Mouse (Mus musculus) midbrain, embryonic 12.5 days (tissue): ENCODE measurements around the gene Vangl1. TPM values are rescaled to one million over a fixed set of nuclear protein-coding genes. Genes with fewer than 3 reads are reported as not detected.

Experiments
- ATAC-seq: fragments of 200-750 bp; cut with Nextera tagmentation; 2 replicates; pipeline ENCODE4 v1.8.0; 2017; ENCODE audit warnings: low read depth, moderate TSS enrichment, moderate library complexity; ENCODE audit not compliant: low FRiP score
- H3K27ac ChIP-seq: fragments of 300-500 bp; sonication (generic); replicated peaks from 2 replicates; pipeline ENCODE4 v1.5.1; 2016; ENCODE audit warnings: mild to moderate bottlenecking
- H3K27me3 ChIP-seq: fragments of 300-500 bp; sonication (generic); 2 replicates; pipeline ENCODE4 v1.6.1; 2016; ENCODE audit warnings: mild to moderate bottlenecking
- H3K36me3 ChIP-seq: fragments of 300-500 bp; sonication (generic); 2 replicates; pipeline ENCODE4 v1.6.1; 2016
- H3K4me1 ChIP-seq: fragments of 300-500 bp; sonication (generic); 2 replicates; pipeline ENCODE4 v1.6.1; 2016
- H3K4me2 ChIP-seq: fragments of 300-500 bp; sonication (generic); replicated peaks from 2 replicates; pipeline ENCODE4 v1.6.1; 2016; ENCODE audit warnings: mild to moderate bottlenecking, moderate library complexity
- H3K4me3 ChIP-seq: fragments of 300-500 bp; sonication (generic); 2 replicates; pipeline ENCODE4 v1.5.1; 2016; ENCODE audit warnings: mild to moderate bottlenecking
- H3K9ac ChIP-seq: fragments of 300-500 bp; sonication (generic); replicated peaks from 2 replicates; pipeline ENCODE4 v1.6.1; 2016; ENCODE audit warnings: mild to moderate bottlenecking, moderate library complexity
- H3K9me3 ChIP-seq: fragments of 300-500 bp; sonication (generic); 2 replicates; pipeline ENCODE4 v1.6.1; 2016; ENCODE audit warnings: mild to moderate bottlenecking
- WGBS: fragments of 180-500 bp; shearing (Covaris S2); methylation state at CpG from one replicate; pipeline ENCODE4 v1.1.7; 2016; 5-methylcytosine and 5-hydroxymethylcytosine counted together
- polyA plus RNA-seq: library from polyadenylated mRNA; unstranded; fragments of >200 nt; fragmentation: Nextera tagmentation; extraction: Ambion mirVana; gene quantifications from 2 replicates; pipeline ENCODE4 v1.2.1, GENCODE M21; 2016

The Vangl1 gene
- polyA plus RNA-seq, 1 experiment from 2014 or later, result 8.9 TPM

DNA sequence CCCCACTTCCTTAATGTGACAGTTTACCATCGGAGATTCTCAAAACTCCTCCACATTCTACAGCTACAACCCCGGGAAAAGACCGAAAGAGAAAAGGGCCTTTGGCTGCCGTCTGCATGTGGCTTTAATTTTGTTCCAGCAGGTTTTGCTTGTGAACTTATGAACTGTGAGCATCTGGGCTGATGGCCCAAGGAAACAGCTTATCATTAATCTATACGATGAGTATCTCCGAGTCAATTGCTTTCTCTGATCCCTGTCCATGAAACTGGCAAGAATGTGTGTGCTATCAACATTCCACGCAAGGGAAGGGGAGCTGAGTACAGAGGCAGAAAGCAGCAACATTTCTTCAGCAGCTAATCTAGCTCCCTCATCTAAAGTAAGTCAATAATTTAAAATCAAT lies 54.6 kb downstream of the Vangl1 start:
- 77% methylated on average over 7 of the region's 7 CpGs for WGBS

DNA sequence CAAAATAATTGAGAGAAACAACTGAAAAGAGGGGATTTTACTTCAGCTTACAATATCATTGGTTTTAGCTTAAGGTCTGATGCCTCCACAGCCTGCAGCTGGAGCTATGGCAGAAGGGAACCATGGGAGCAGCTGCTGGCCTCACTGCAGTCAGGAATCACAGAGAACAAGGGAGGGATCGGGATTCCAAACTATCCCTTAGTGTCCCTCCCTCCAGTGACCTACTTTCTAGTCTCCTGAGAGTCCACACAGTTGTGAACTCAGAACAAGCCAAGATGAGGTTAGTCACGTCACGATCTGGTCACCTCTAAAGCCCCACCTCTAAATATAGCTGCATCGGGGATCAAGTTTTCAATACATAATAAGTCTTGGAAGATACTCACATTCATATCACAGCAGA lies 57.3 kb downstream of the Vangl1 start:
- peak; percentile 32; the same call in 1 of the 2 replicates for ATAC-seq
- whole genome bisulfite sequencing, result 70% methylated on average over 4 of the region's 4 CpGs
- Histone ChIP-seq H3K36me3 (no peaks in the 10 kb centered on the region), H3K9ac (no peak overlapping the region), H3K4me1 (peaks cover 19% of the 10 kb centered on the region), H3K27me3 (peaks cover 38% of the 10 kb centered on the region), H3K4me3 (no peak overlapping the region), H3K27ac (peak overlapping the region; percentile 32; the same call in 1 of the 2 replicates), H3K9me3 (no peaks in the 10 kb centered on the region), H3K4me2 (0 out of 2 replicates have a peak overlapping the region, but pooled peaks have one; percentile 21)

More for the DNA sequence above, 54.6 kb downstream of the Vangl1 start:
- no peak for ATAC-seq
- no peak overlapping the region for H3K27ac ChIP-seq
- no peaks in the 10 kb centered on the region for H3K36me3 ChIP-seq
- H3K9me3 ChIP-seq, result no peaks in the 10 kb centered on the region
- no peak overlapping the region for H3K4me3 ChIP-seq
- no peak overlapping the region for H3K9ac ChIP-seq
- H3K27me3 ChIP-seq, result peaks cover 49% of the 10 kb centered on the region
- peaks cover 27% of the 10 kb centered on the region for H3K4me1 ChIP-seq
- H3K4me2 ChIP-seq, result no peak overlapping the region

DNA sequence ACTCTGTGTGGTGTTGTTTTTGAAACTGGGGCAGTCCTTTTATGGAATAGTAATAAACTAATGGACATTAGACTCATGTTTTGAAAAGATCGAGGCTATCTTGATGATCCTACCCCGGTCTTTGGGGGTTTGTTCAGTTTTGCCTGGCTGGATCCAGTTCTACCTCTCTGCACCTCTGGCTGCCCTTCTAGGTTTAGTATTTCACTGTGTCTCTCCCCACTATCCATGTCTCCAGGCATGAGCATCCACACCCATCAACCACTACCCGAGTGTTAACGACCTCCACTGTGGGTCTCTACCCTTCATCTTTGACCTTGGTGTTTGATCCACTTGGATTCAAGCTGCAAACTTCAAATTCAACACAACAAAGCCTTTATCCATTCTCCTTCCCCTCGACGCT lies 58.1 kb downstream of the Vangl1 start:
- 60% methylated on average over 6 of the region's 6 CpGs for whole genome bisulfite sequencing
- Histone ChIP-seq H3K9ac (no peak overlapping the region), H3K4me3 (no peak overlapping the region), H3K36me3 (no peaks in the 10 kb centered on the region), H3K27me3 (peaks cover 40% of the 10 kb centered on the region), H3K4me2 (no peak overlapping the region), H3K27ac (0 out of 2 replicates have a peak overlapping the region, but pooled peaks have one; percentile 32), H3K4me1 (peaks cover 19% of the 10 kb centered on the region), H3K9me3 (no peaks in the 10 kb centered on the region)
- ATAC-seq, result 0 out of 2 replicates have a peak, but pooled peaks have one; percentile 23

DNA sequence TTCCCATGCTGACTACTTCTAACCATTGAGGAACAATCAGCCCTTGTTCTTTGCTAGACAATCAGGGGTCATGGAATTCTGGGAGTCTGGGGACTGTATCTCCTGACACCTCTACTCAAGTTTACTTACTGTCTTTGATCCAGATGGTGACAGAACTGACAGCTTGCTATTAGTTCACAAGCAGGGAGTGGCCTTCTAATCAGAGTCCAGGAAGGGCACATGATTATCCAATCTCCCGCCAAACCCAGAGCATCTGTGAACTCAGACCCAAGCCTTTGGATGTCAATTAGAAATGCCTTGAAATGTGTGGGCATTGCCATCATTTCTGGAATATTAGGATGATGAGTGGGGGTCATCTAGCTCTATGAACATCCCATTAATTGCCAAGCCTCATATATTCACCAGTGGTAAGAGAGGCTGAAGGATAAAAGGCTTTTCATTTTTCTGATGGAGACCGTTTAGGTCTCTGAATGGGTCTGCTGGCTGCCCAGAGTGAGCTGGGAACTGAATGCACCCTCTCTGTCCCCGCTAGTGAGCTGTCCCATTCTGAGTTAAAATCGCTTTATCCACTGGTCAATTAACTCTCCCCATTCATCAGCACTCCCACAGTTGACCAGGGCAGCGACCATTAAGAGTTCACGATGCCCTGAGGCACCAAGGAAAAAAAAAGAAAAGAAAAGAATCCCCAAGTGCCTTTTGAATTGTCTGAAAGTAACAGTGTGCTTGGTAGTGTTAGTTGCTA lies 58.7 kb downstream of the Vangl1 start:
- peaks cover 37% of the 10 kb centered on the region for H3K27me3 ChIP-seq
- no peaks in the 10 kb centered on the region for H3K36me3 ChIP-seq
- no peak overlapping the region for H3K4me2 ChIP-seq
- H3K4me3 ChIP-seq, result no peak overlapping the region
- no peak for ATAC-seq
- no peak overlapping the region for H3K27ac ChIP-seq
- 34% methylated on average over 6 of the region's 6 CpGs for WGBS
- no peak overlapping the region for H3K9ac ChIP-seq
- no peaks in the 10 kb centered on the region for H3K9me3 ChIP-seq
- H3K4me1 ChIP-seq, result peaks cover 19% of the 10 kb centered on the region

DNA sequence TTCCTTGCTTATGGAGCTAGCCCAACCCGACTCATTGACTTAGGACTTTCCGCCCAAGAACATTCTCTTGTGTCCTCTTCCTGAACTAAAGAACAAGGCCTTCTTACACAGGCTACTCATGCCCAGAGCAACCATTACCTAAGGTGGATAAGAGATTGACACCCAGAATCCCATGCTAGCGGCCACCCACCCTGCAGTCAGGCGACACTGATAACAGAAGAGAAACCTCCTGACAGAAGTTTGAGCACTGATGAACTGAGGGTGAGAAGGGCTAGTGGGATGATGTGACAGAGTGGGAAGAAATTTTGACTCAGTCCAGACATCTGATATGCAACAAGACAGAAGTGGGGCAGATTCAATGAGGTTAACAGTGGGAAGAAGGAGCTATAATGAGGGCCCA lies 60.1 kb downstream of the Vangl1 start:
- 98% methylated on average over 4 of the region's 4 CpGs for WGBS
- Histone ChIP-seq H3K4me3 (no peak overlapping the region), H3K27me3 (peaks cover 35% of the 10 kb centered on the region), H3K9ac (no peak overlapping the region), H3K36me3 (no peaks in the 10 kb centered on the region), H3K27ac (no peak overlapping the region), H3K9me3 (no peaks in the 10 kb centered on the region), H3K4me2 (no peak overlapping the region), H3K4me1 (peaks cover 19% of the 10 kb centered on the region)
- ATAC-seq, result no peak

DNA sequence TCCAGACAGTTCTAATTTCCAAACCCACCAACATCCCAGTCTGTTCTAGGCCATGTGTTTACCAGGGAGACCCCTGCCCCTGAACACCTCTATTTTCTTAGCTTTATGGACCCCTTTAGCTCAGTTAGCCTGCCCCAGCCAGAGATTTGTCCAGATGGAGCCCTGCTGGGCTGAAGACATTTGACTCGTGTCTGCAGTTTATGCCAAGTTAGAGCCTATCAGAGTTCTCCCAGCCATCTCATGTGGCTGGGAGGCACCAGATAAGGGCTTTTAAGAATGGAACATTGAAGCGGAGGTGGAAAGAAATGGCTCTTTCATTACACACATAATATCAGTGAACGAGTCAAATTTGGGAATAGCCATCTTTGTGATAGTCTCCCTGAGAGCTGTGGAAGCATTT lies 61.0 kb downstream of the Vangl1 start:
- peaks cover 40% of the 10 kb centered on the region for H3K27me3 ChIP-seq
- H3K27ac ChIP-seq, result no peak overlapping the region
- WGBS, result 86% methylated on average over 3 of the region's 3 CpGs
- no peak overlapping the region for H3K4me3 ChIP-seq
- H3K4me1 ChIP-seq, result peaks cover 19% of the 10 kb centered on the region
- H3K9me3 ChIP-seq, result no peaks in the 10 kb centered on the region
- no peak overlapping the region for H3K9ac ChIP-seq
- H3K36me3 ChIP-seq, result no peaks in the 10 kb centered on the region
- ATAC-seq, result no peak
- H3K4me2 ChIP-seq, result no peak overlapping the region

DNA sequence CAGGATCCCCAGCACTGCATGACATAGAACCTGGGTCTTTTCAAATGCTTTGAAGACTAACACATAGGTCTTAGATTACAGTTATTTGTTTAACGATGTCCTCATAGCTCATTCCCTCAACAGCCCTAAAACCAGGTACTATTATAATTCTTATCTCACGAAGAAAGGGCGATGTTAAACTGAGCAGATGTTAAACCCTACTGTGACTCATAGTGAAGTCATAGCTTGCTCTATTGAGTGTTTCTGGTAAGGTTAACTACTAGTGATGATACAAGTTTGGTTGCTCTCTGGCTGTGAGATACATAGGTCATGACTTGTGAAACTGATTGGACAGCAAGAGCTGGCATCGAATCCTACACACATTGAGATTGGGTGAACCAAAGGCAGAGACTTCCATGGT lies 61.5 kb downstream of the Vangl1 start:
- peaks cover 19% of the 10 kb centered on the region for H3K4me1 ChIP-seq
- H3K4me3 ChIP-seq, result no peak overlapping the region
- H3K36me3 ChIP-seq, result no peaks in the 10 kb centered on the region
- no peak overlapping the region for H3K9ac ChIP-seq
- no peak overlapping the region for H3K27ac ChIP-seq
- peaks cover 46% of the 10 kb centered on the region for H3K27me3 ChIP-seq
- no peaks in the 10 kb centered on the region for H3K9me3 ChIP-seq
- no peak overlapping the region for H3K4me2 ChIP-seq
- no peak for ATAC-seq
- WGBS, result 94% methylated on average over 4 of the region's 4 CpGs

DNA sequence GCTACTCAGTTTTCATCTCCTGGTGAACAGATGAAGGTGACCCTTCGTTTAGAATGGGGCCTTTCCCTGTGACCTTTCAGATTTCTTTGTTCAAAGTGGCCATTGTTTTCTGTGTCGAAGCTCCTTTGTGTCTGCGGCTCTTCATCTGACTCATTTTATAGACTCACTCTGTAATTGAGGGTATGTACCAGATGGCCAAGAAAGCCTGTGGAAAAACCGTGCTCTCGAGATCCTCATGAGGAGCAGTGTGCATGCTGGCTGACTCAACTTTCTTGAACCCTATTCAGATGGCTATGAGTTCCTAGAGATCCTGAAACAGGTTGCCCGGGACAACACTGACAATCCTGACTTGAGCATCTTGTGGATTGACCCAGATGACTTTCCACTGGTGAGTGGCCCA lies 62.6 kb downstream of the Vangl1 start:
- peaks cover 56% of the 10 kb centered on the region for H3K27me3 ChIP-seq

DNA sequence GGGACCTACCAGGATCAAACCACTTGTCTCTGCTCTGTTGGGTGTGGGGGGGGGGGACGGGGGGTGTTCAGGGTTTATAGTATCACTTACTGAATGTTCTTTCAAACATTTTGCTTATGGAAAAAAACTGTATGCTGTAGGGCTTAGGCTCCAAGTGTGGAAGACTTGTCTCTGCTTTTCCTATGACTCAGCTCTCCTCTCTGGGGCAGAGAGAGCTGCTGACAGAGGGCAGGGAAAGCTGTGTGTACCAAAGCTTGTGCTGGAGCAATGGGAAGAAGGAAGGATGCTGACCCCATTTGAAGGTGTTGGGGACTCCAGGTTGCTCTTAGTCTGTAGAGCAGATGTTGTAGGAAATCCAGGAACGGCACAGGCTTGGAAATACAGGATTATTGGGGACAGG lies 63.0 kb downstream of the Vangl1 start:
- peaks cover 9% of the 10 kb centered on the region; the same call in 1 of the 2 replicates for H3K4me1 ChIP-seq
- H3K4me3 ChIP-seq, result no peak overlapping the region
- no peak overlapping the region for H3K27ac ChIP-seq
- no peak overlapping the region for H3K9ac ChIP-seq
- WGBS, result 66% methylated on average over 2 of the region's 2 CpGs
- no peak overlapping the region for H3K4me2 ChIP-seq
- no peaks in the 10 kb centered on the region for H3K36me3 ChIP-seq
- no peaks in the 10 kb centered on the region for H3K9me3 ChIP-seq
- no peak for ATAC-seq
- peaks cover 60% of the 10 kb centered on the region for H3K27me3 ChIP-seq

More for the DNA sequence above, 62.6 kb downstream of the Vangl1 start:
- Histone ChIP-seq H3K4me1 (peaks cover 12% of the 10 kb centered on the region), H3K4me2 (no peak overlapping the region), H3K4me3 (no peak overlapping the region), H3K9ac (no peak overlapping the region), H3K9me3 (no peaks in the 10 kb centered on the region), H3K27ac (no peak overlapping the region), H3K36me3 (no peaks in the 10 kb centered on the region)
- ATAC-seq, result no peak
- 49% methylated on average over 6 of the region's 6 CpGs for WGBS

DNA sequence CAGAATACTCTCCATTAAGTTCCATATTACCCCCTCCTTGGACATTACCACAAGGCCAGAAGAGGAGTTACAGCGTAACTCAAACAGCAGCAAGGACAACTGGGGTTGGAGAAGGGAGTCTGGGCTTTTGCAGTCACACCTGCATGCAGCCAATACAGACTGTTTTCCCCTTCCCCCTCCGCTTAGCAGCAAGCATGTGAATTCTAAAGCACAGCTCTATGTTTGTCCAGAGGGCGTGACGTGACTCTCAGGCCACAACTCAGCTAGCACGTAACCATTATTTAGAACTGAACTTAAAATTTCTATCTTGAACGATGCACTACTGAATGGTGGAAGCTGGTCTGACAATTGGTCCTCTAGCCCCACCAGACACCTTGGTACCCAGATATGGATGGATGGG lies 63.9 kb downstream of the Vangl1 start:
- Histone ChIP-seq H3K4me1 (peaks cover 7% of the 10 kb centered on the region), H3K9ac (no peak overlapping the region), H3K27me3 (peaks cover 60% of the 10 kb centered on the region), H3K4me3 (no peak overlapping the region), H3K4me2 (no peak overlapping the region), H3K36me3 (no peaks in the 10 kb centered on the region), H3K9me3 (no peaks in the 10 kb centered on the region), H3K27ac (no peak overlapping the region)
- no peak for ATAC-seq
- 92% methylated on average over 6 of the region's 6 CpGs for WGBS

DNA sequence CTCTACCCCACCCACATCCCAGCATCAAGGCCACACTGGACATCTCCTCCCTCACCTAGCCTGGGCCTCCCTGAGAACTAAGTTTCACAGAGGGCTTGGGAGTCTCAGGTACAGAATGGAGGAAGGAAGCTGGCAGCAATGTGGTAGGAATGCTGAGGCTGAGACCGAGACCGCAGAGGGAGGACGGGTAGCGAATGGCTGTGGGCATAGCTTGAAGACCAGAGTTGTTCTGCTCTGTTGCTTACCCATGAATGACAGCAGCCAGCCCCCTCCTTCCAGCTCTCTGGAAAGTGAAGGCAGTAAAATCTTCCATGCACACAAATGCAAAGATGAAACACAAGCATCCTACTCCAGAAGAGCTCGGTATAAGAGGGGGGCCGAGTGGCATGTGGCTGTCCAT lies 65.6 kb downstream of the Vangl1 start:
- H3K4me3 ChIP-seq, result no peak overlapping the region
- ATAC-seq, result peak; percentile 56; the same call in 1 of the 2 replicates
- WGBS, result 57% methylated on average over 6 of the region's 6 CpGs
- H3K27ac ChIP-seq, result no peak overlapping the region
- no peaks in the 10 kb centered on the region for H3K36me3 ChIP-seq
- peaks cover 47% of the 10 kb centered on the region for H3K27me3 ChIP-seq
- no peak overlapping the region for H3K4me2 ChIP-seq
- H3K9ac ChIP-seq, result no peak overlapping the region
- peaks cover 8% of the 10 kb centered on the region for H3K4me1 ChIP-seq
- no peaks in the 10 kb centered on the region for H3K9me3 ChIP-seq

DNA sequence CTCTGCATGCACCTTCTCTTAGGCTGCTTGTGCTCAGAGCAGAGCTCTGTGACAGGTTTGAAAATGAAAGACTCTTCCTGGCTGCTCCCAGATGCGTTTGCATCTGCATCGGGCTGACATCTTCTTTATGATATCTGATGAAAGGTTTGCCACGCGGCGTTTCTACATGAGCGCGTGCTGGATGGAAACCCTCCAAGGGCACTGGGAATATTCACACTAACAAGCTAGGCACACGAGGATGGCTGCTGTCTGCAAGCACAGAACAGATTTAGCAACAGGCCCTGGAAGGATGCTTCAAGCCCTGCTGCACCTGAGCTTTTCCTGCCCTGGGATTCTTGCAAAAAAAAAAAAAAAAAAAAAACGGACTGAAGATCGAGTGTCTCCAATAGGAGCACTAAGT lies 67.3 kb downstream of the Vangl1 start:
- no peaks in the 10 kb centered on the region for H3K9me3 ChIP-seq
- ATAC-seq, result no peak
- peaks cover 46% of the 10 kb centered on the region for H3K27me3 ChIP-seq
- peaks cover 8% of the 10 kb centered on the region for H3K4me1 ChIP-seq
- H3K9ac ChIP-seq, result no peak overlapping the region
- no peak overlapping the region for H3K4me2 ChIP-seq
- H3K27ac ChIP-seq, result no peak overlapping the region
- H3K36me3 ChIP-seq, result no peaks in the 10 kb centered on the region
- no peak overlapping the region for H3K4me3 ChIP-seq
- WGBS, result 78% methylated on average over 10 of the region's 10 CpGs
